Mouse (Mus musculus) layer of hippocampus, adult 8-10 months (tissue): ENCODE measurements around the gene Rac2. TPM values are rescaled to one million over a fixed set of nuclear protein-coding genes. Genes with fewer than 3 reads are reported as not detected.

ENCODE experiments used
- DNase-seq, 2 experiments: peaks; one replicate each; pipeline ENCODE4 v3.0.0; 2022; ENCODE audit warnings: low spot score in 2 of 2
- total RNA-seq, 4 experiments: library from RNA; stranded (reverse); gene quantifications; 2 replicates each; pipeline ENCODE4 v1.2.4; 2022

Gene Rac2
- total RNA-seq, 4 experiments from 2014 or later, result 1.5 to 21.5 (median 4.6) TPM

GRCm38 (mm10) chr15:78588900-78589299, 16.3 kb upstream of the Rac2 start:
- DNase-seq, result no peak

- DNase-seq, result no peak
These were observed 15.5 kb upstream of the Rac2 start for GRCm38 (mm10) chr15:78588049-78588448.

- DNase-seq, result peak; percentile 70 to 92
These were observed 14.7 kb upstream of the Rac2 start for GRCm38 (mm10) chr15:78587050-78587994.

DNA sequence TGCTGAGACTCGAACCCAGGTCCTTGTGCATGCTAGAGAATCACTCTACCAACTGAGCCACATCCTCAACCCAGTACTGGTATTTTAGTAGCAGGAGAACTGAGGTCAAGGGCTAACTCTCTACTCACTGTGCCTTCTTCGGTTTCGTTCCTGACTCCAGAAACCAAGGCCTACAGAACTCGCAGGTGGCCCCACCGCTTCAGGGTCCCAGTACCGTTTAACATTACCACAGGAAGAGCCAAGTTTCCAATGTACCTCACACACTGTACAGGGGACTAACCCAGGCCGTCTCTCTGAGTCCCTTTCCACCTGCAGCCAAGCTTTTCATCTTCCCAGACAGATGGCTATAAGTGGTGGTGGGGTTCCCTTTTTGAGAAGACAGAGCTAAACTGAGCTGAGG, 12.8 kb upstream of the Rac2 start:
- DNase-seq, result no peak

- DNase-seq, result no peak
These were observed 10.8 kb upstream of the Rac2 start for GRCm38 (mm10) chr15:78583352-78583751.

- no peak for DNase-seq
These were observed 3.8 kb upstream of the Rac2 start for GRCm38 (mm10) chr15:78576284-78576810.

DNA sequence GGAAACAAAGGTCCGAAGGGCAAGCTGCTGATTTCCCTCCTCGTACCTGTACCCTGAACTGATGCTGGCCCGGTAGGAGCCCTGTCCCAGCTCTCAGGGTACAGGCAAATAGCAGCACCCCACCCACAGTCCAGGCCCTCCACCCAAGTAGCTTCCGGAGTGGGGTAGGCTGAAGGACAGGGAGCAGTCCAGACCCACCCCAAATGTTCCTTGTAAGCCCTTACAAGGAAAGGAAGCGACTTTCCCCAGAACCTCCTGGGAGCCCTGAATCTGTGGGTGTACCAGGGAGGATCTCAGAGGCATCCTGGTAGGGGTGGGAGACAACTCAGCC, 348 bp downstream of the Rac2 start:
- no peak for DNase-seq

DNA sequence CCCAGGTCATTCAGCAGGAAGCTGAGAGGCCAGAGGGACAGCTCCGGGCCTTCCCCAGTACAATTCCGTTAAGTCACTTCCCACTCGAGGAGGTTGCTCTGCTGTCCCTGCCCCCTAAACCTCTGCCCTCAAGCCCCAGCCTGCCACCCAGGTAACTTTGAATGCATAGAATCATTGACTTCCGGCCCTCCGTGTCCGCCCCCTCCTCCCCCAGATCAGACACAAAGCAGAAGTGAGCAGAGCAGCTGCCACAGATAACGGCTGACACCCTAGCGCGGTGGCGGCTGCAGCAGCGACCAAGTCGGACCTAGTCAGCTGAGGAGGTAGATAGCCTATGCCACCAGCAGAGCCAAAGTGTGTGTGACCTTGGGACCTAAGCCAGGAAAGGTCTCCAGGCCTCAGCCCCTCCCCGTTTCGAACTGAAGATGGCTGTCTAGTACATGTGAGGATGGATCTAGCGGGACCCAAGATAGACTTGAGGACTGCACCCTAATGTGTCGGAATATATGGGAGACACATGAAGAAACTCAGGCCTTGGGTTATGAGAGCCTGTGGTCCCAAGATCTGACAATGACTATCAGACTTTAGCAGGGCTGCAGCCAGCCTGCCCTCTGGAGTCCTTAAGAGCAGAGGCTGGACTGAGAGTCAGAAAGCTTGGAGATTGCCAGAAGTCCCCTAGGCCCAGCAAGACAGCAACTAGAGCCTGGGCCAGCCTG, 871 bp downstream of the Rac2 start:
- no peak for DNase-seq

GRCm38 (mm10) chr15:78570170-78570569, 2.4 kb downstream of the Rac2 start:
- DNase-seq, result no peak

DNA sequence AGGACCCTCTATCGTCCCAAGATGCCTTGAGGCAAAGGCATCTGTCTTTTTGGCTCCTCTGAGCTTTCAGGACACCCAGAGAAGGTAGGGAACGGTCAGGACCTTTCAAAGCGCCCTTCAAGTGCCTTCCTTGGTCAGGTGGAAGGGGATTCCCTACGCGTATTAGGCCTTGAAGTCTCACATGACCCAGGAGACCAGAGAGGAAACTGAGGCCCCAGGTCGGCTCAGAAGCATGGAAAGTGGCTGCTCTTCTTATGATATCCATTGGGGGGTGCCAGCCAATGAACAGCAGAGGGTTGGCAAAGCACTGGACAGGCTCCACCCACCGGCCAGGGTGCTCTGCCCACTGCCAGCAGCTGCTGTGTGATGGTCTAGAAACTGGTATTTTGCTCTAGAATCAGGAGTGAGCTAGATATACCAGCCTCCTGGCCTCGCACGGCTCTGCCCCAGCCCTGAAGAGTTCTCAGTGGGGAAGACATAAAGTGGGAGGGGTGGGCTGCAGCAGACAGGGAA, 4.9 kb downstream of the Rac2 start:
- DNase-seq, result no peak

DNA sequence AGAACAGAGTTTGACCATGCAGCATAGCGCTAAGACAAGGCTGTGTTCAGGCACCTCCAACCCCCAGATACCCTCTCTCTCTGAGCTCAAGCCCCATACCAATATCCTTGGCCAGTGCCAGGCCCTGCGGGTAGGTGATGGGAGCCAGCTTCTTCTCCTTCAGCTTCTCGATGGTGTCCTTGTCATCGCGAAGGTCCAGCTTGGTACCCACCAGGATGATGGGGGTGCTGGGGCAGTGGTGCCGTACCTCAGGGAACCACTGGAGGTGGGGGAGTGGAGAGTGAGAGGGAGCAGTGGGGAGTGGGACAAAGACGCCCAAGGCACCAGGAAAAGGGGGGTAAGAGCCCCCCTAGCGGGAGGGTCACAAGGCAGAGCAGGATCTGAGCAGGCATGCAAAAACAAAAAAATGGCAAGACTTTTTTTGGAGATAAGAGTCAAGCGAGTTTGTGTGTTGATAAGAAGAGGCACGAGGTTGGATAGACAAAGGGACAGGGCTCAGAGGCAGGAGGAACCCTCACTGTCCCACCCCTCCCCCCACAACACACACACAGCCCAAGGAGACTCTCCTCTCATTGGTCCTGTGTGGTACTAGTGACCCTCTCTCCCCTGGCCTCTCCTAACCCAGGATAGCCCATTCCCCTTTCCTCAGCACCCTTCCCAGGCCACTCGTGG, 7.7 kb downstream of the Rac2 start:
- DNase-seq, result no peak

GRCm38 (mm10) chr15:78563937-78564336, 8.6 kb downstream of the Rac2 start:
- no peak for DNase-seq

DNA sequence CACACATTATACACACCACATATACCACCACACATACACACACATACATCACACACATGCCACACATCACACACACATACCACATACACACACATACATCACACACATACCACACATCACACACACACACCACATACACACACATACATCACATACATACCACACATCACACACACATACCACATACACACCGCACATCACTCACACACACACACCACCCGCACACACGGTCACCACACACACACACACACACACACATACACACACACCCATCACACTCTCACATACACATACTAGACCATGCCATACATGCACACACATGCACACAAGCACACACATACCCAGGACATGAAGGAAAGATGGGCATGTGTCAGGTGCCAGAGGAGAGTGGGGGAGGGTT, 9.2 kb downstream of the Rac2 start:
- DNase-seq, result no peak

DNA sequence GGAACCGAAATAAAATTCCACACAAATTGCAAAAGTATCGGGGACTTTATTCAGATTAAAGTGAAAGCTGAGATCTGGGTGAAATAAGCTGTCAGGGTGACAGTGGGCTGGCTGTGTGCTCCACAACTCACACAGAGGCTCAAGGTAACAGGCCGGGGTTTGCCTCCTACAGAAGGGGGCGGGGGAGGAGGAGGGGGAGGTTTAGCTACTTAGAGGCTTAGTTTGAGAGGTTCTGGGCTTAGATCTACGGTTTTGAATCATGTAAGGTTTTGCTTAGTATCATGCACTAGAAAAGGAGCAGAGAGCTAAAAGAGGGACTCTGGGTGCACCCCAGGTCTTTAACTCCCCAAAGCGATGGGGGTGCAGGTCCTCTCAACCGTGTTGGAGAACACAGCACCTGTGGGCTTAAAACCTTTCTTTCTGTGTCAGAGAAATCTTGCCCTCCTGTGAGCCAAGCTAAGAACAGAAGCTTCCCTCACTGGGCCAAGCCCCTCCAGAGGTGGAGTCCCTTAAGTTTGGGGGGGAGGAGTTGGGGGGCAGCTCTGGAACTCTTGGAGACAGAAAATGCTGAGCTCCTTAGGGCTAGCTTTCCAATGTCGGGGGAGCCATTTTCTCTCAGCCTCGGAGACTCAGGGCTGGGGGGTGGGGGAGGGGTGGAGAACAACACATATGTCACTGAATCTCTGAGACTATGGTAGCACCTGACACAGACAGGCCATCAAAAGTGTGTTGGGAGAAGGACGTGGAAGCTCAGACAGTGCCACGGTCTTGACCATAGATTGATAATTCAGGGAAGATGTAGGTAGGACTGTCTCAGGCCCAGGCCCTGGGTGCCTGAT, 13.2 kb downstream of the Rac2 start:
- DNase-seq, result no peak

DNA sequence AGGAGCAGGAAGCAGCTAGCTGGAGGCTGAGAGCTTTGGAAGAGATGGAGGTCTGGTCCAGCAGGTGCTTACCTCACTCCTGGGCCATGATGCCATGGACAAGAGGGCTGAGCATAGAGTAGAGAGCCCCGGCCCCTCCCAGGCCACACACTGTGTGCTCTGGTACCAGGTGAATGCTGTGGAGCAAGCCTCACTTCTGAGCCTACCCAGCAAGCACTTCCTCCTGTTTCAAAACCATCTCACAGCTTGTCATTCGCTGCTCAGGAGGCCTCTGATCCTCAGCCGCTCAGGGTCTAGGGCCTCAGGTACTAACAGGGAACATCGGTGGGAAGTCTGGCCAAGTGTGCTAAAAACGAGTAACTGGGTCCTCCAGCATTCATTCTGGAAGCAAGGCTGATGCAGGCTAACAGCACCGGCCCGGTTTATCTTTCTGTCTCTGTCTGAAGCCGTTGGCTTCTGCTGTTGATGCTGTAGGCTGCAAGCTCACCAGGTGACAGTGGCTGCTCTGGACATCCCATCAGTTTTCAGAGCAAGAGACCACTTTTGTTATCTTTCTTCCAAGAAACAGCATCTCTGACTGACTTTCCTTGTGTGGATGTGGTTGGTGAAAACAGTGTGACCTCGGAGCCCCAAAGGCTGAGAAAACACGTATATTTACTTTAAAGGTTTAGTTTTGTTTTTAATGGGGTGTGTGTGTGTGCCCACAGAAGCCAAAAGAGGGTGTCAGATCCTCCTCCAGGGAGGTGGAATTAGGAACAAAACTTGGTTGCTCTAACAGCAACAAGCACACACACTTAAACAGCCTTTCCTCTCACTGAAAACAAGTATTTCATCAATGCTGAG, 14.7 kb downstream of the Rac2 start:
- no peak for DNase-seq

DNA sequence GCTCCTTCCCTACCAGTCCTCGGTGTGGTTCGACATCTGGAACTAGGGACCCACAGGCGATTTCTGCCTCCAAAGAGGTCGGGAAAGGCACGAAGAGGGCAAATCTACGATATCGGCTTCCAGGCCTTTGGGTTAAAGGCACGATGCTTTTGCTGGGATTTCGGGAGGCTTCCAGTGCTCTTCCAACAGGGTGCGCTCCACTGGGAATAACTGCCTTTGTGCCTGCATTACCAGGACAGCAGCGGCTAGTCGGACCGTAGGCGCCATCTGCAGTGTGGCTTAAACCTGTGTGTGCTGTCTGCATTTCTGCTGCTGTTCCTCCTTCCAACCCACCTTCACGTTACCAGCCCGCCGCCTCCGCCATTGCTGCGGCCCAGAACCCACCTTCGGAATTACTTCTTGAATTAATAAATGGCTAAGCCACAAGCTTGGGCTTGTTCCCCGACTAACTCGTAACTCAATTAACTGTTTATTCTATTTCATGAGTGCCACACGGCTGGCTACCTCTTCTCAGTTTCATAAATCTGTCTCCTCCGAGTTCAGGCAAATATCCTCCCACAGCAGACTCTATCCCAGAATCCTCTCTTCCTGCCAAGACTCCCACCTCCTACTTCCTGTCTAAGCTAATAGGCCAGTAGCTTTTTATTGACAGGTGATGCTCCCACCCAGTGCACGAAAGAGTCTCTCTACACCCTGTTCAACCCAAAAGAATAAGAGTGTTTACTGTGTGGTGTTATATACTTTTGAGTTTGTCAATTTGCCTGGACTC, 17.9 kb downstream of the Rac2 start:
- peak in 1 of 2 experiments; percentile 31 for DNase-seq

DNA sequence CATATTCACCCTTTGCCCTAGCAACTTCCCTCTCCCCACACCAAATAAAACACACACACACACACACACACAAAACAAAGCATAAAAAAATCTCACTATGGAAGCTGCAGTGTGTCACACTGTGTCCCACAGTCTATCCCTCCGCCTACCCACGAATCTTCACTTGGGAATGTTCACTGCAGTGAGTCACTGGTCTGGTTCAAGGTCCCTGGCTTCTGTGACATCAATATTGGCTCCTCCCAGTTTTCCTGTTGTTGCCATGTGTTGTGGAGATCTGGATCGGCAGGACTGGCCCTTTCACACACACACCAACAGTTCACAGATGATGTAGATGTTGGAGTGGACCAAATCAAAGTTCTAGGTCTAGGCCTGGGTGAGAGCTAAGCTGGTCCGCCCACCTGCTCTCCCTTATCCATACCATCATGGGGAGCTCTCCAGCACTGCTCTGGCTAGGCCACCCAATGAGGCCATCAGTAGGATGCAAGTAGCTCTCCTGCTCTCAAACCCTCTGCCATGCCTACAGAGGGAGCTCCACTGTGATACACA, 23.3 kb downstream of the Rac2 start:
- no peak for DNase-seq

DNA sequence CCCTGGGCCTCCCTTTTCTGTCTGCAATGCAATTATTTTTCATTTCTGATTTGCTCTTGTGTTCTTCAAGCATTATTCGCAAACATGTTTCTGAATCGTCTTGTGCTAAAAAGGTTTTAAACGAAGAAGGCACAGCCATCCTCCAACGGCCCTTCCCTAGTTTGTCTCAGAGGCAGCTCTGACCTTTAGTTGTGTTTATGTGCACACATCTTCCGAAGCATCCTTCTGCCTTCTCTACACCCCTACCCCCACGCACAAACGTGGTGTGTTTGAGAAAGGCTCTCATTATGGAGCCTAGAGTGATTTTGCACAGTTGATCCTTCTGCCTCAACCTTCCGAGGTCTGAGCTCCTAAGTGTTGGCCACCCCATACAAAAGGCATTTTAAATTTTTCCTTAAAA, 23.9 kb downstream of the Rac2 start:
- DNase-seq, result no peak

DNA sequence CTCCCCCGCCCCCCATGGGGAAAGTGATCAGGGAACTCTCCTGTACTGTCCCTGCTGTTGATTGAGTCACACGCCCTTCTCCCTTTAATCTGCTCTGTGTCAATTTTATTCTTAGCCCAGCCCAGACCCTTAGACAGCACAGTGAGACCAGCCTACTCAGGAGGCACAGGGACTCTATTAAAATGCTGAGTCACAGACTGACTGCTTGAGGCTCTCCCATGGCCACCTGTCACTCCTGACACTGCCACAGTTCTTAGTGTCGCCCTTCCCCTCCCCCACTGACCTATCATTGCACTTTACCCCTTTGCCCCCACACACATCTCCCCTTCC, 24.3 kb downstream of the Rac2 start:
- no peak for DNase-seq
